Mouse (Mus musculus) spleen, postnatal 10 days (tissue): ENCODE data around the gene Rab3c.

Source experiments
- DNase-seq, 2 experiments: peaks; one replicate each; pipeline ENCODE4 v3.0.0; 2021 to 2022; ENCODE audit warnings: low spot score in 2 of 2

Rab3c gene

DNA sequence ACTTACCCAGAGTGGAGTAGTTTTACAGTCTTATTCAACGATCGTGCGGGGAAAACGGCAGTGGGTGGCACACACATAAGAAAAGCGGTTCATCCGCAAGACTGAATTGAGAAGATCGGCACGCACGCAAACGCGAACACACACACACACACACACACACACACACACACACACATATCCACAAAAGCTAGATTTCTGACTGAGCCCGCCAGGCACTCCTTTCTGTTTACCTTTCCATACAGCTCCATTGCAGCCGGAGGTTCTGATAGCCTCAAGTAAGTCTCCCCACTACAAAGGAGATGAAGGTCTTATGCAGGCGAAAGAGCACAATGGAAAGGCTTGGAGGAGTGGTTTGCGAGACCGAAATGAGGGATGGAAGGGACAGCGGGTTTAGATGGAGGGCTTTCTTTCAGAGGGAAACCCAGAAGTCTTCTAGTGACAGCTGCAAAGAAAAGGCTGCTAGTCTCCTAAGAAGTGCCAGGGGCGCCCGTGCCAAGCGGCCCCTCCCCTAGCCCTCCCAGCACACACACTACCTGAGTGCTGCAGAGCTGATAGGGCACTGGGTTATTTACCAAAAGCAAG, at the start of gene Rab3c:
Gene Rab3c, minus strand, starts transcription at position 434 of the 582 bp plus-strand sequence.
- no peak for DNase-seq

DNA sequence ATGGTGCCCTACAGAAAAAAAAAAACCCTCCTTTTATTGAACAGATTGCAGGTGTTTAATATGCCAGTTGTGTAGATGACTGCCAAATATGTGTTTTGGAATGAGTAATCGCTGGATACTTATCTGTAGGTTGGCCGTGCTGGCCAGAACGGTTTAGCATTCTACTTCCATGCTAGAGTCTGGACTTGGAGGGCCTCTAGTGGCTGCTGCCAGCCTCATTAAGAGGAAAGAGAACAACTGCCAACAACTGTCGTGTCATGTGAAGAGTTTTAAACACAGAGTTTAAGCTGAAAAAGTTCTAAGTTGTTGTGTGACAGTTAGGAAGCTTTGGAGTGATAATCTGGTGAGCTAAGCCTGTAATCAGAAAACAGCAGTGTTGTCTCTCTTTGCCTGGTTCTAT, 38.0 kb upstream of the Rab3c start:
- no peak for DNase-seq

DNA sequence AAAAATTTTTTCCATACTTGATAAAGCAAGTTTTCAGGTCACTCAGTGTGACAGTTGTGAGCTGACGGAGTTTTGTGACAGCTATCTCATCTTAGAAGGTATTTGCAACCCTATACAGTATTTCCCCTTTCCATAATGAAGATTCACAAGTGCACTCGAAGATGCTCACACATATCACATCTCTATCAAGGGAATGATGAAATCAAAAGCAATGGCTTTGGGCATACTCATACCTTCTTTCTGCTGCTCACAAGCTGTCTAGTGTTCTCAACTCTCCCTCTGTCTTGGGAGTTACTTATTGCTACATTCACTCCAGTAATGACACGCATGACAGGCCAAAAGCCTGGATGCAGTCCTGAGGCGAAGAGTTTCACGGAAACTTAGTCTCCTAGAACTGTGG, 26.4 kb upstream of the Rab3c start:
- DNase-seq: no peak

GRCm38 (mm10) chr13:110297112-110297511, 16.3 kb upstream of the Rab3c start:
- no peak for DNase-seq

- no peak for DNase-seq
Observed at GRCm38 (mm10) chr13:110288499-110288898, 7.7 kb upstream of the Rab3c start.

GRCm38 (mm10) chr13:110283781-110284180, 3.0 kb upstream of the Rab3c start:
- no peak for DNase-seq

DNA sequence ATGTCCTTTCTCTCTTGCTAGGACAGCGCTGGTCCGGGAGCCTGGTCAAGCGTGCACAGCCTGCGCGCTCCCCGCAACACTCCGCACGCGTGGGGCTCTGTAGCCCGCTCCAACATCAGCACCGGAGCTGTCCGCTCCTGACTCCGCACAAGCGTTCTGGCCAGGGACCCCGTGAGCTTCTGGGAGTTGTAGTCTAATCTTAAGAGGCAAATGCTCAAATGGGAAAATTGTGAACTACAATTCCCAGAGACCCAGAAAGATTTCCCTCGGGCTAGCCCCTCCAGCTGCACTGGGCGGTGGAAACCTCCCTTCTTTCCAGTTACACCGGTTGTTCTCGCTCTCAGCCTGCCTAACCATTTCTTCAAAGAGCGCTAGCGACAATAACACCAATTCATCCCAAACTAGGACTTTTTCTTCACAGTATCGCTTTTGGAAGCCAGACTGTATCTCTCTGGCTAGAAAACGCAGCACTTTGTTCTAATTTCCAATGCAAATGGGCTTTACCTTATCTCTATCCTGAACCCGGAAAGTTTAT, 701 bp downstream of the Rab3c start:
- DNase-seq: peak in 1 of 2 experiments; percentile 17

- no peak for DNase-seq
Observed at GRCm38 (mm10) chr13:110278976-110279736, 1.6 kb downstream of the Rab3c start.

DNA sequence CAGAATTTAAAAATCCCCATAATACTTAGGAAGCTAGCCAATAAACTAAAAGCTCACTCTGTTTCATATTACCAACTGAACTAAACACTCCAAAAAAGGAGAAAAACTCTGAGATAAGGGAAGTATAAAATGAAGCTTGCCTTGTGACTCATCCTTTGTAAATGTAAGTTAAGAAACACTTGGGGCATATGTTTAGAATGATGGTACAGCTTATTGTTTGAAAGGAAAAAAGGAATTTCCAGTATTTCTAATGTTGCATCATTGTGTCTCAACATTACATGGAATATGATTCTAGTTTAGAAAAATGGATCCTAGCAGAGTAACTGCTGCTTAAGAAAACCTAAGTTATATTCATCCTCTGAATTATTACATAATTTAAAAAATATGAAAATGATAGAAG, 3.1 kb downstream of the Rab3c start:
- DNase-seq: no peak

DNA sequence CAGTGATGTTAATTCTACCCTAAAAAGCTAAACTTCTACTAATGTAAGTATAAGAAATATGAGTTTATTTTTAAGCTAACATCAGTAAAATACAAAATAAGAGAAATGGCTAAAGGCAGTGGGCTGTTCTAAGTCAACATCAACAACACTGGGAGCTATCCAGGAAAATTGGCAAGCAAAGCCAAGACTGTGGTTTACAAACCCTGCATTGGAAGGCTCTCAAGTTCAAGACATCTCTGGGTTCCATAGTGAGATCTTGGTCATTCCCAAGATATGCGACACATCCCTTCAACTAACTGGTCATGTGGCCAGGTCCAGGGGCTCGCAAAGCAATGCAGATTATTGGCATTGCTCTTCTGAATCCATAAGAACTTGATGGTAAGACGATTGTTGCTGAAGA, 5.3 kb downstream of the Rab3c start:
- DNase-seq: no peak

DNA sequence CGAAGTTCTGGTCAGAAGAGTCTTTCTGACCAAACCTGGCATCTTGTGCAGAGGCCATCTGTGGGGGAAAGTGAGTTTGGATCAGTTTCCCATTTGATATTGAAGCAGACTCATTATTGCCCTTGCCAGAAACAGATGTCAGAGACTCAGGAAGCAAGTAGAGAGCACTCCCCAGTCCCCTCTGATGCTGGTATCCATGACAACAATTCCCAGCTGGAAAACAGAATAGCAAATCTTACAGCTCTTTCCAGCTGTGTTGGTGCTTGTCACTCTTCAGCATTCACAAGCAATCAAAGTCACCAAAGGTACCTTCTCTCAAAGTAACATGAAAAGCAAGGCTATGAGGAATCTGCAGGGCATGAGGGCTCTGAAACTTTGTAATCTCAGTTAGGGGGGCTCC, 20.1 kb downstream of the Rab3c start:
- no peak for DNase-seq

GRCm38 (mm10) chr13:110251453-110251852, 29.3 kb downstream of the Rab3c start:
- DNase-seq: no peak

DNA sequence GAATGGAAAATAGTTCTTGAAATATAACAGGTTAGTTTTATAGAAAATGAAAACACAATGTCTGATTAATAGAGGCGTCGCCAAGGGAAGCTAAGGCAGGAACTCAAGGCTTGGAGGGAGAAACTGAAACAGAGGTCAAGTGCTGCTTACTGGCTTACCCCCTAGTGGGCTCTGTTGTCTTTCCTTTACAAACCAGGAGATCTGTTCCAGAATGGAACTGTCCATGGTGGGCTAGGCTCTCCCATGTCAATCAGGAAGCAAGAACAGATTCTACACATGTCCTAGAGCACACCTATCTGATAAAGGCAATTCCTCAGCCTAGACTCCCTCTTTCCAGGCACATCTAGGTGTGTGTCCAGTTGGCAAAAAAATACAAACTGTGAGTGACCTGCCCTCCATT, 32.3 kb downstream of the Rab3c start:
- DNase-seq: no peak

- no peak for DNase-seq
Observed at GRCm38 (mm10) chr13:110238970-110239369, 41.8 kb downstream of the Rab3c start.

GRCm38 (mm10) chr13:110237209-110237935, 43.4 kb downstream of the Rab3c start:
- no peak for DNase-seq

DNA sequence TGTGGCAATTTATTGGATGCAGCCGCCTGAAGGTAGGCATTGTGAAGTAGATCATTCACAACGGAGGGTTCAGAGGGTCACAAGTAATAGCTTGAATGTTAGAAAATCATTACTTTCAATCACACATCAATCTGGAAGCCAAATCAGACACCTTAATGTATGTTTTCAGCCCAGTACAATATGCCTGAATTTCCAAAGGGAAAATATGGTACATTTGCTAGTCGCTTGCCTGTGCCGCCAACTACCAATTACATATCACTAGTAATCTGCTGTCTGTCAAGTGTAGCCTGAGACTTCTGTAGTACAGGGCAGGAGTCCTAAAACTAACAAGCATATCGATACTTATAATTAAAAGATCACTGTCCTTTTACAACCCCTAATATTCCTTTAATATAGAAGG, 47.4 kb downstream of the Rab3c start:
- DNase-seq: no peak

DNA sequence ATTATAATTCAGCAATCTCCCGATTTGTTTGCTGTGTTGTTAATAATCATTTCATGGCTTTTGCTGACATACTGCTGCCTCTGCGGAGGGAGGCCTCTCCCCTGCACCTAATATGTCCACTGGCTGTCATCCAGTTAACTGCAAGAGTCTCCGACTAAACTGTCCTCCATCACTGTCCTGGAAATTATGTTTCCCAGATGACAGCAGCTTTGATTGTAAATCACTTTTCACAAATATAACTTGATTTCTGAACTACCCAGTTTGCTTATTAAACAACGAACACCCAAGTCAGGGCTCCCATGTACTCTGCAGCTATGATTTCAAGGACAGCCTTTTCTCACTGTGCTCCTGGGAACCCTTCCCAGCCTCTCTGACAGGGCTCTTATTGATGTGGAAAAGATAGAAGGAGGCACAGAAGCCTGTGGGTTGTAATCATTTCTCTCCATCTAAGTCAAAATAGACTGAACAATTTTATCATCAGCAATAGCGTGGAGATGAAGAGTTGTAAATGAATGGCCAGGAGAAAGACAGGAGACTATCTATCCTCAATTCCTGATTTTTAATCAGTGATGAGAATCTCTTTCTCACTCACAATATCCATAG, 49.6 kb downstream of the Rab3c start:
- DNase-seq: no peak

DNA sequence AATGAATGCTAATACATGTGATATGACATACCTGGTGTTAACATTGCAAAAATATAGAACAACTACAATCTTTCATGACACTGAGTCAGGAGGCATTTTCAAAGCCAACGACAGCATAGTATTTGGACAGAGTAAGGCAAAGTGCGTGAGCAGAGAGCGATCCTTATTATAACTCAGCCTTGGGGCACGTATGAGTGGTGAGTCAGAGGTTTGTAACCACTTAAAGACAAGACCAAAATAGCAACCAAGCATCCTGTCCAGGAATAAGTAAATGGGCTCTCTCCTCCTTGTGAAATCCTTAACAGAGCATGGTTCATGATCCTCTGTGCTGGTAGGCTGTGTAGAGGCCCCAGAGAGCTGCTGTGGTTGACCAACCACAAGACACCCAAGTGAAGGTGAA, 50.8 kb downstream of the Rab3c start:
- DNase-seq: no peak

- DNase-seq: no peak
Observed at GRCm38 (mm10) chr13:110219195-110219594, 61.6 kb downstream of the Rab3c start.

GRCm38 (mm10) chr13:110218497-110218896, 62.3 kb downstream of the Rab3c start:
- DNase-seq: no peak

- no peak for DNase-seq
Observed at GRCm38 (mm10) chr13:110211526-110212075, 69.2 kb downstream of the Rab3c start.

GRCm38 (mm10) chr13:110198906-110199305, 81.9 kb downstream of the Rab3c start:
- DNase-seq: no peak
